Mouse (Mus musculus) spleen, postnatal 14 days (tissue): Measurements from ENCODE around the gene Olfr1062.
"Not testable (repeated sequence)": the region's sequence is repeated elsewhere in the genome, so short reads cannot be mapped to it uniquely, and the experiment has no call there.

Experiments used
- DNase-seq, 2 experiments: peaks; one replicate each; pipeline ENCODE4 v3.0.0; 2021 to 2022; ENCODE audit warnings: low spot score in 2 of 2

The Olfr1062 gene

DNA sequence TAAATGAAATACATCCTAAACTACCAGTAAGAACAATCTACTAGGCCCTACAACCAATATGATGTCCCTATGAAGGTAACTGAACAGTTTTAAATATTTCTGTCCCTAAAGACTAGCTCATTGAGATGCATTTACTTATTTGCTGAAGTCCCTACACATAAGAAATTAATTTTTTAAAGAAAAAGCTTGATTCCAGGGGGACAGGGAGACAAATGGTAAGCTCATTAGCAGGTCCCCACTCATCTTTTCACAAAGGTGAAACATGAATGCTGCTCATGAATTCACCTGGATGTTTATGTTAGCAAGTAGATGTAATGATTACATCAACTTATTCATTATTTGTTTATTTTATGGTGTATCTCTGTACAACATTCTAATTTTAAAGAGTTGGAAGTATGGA lies at the start of gene Olfr1062:
Olfr1062 (minus strand) TSS at position 101 of the 400 bp plus-strand sequence.
- not testable (repeated sequence) for DNase-seq

DNA sequence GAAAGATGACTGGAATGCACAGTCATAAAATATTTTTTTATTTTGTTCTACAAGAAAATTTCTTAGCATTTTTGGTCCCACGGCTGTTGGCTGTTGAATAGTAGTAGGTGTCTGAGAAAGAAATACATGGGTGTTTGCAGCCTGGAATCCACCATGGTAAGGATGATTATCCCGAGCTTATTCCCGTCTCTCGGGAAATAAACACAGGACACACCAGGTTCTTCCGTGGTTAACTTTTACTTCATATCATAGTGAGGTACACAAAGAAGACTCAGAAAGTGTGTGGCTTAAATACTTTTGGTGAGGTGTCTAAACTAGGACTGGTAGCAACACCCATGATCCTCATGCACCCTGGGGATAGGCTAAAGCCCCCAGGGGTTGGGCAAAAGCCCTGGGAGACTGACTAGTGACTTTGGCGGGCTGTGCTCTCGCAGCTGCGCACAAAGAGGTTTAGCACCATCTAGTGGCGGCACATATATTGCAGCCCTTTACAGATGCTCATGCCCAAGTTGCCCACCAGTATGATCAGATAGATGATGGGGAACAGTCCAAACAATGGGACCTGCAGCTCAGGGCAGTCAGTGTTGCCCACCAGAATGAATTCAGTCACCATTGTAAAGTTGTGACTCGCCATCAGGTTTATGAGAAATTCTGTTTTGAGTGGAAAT lies 38.0 kb upstream of the Olfr1062 start:
- DNase-seq: peak; percentile 2 to 8

DNA sequence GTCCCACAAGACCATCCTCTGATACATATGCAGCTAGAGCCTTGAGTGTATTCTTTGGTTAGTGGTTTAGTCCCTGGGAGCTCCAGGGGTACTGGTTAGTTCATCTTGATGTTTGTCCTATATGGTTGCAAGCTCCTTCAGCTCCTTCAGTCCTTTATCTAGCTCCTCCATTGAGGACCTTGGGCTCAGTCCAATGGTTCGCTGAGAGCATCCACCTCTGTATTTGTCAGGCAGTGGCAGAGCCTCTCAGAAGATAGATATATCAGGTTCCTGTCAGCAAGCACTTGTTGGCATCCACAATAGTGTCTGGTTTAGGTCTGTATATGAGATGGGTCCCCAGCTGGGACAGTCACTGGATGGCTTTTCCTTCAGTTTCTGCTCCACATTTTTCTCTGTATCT lies 33.9 kb upstream of the Olfr1062 start:
- DNase-seq: no peak

DNA sequence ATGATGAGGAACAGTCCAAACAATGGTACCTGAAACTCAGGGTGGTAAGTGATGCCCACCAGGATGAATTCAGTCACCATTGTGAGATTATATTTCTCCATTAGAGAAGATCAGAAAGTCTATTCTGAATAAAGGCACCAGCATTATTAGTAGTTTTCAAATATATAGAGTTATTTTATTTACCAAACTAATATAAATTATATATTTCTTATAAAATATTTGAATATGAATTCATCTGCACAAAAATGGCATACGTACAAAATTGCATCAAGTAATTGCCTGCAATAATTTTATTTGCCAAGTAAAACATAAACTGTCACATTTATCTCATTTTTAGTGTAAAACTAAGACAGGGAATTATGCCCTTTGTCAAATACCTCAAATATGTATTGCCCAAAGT lies 29.6 kb upstream of the Olfr1062 start, which contains the start of gene Olfr1066:
Olfr1066 (minus strand) TSS at position 101 of the 400 bp plus-strand sequence.
- no peak for DNase-seq

DNA sequence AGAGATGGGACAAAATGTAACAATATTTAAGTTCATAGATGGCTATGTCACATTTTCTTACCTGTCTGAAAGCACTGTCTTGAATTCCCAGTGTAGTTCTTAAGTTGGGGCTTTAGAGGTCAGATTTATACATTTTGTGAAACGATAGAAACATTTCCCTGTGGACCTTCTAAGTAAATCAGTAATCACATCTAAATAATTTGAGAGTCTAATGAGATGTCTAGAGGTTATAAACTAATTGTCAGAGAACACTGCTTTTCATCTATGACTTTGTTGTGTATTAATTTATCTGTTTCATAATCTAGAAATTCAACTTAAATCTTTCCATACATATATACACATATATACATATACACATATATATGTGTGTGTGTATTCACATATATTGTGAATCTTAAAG lies 23.9 kb upstream of the Olfr1062 start, which contains the start of gene Olfr1065:
Olfr1065 (minus strand) TSS at position 101 of the 400 bp plus-strand sequence.
- not testable (repeated sequence) for DNase-seq

DNA sequence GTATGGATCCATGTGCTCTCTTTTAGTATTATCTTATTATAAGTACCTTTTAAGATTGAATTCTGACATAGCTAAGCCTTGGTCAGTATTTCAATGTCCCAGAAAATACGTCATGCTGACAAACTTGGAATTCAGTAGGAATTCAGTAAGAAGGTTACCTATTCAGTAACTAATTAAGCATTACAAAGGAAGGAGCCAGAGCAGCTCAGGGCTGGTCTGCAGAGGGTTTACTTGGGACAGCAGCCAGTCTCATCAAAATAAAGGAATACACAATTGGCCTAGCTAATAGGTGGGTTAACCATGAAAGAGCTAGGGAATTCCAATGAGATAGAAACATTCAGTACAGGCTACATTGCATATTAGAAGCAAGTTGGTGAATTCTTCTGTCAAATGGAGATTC lies 15.6 kb upstream of the Olfr1062 start:
- not testable (repeated sequence) for DNase-seq

DNA sequence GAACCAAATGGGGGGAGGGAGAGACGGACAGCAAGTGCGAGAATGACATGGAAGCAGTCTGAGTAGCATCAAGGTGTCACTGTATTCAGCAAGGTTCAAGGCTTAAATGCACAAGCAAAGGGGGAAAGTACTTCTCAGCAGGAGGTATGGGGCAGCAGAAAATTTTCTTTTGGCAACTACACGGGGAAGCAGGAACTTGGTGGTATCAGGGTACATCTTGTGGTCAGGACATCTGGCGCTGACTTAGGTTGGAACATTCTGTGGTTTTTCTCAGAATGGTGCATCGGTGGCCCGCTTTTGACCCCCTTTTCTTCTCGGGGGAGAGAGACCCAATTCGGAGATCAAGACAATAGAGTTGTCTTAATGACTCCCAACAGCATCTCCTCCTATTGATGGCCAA lies 2.0 kb upstream of the Olfr1062 start:
- DNase-seq: not testable (repeated sequence)

DNA sequence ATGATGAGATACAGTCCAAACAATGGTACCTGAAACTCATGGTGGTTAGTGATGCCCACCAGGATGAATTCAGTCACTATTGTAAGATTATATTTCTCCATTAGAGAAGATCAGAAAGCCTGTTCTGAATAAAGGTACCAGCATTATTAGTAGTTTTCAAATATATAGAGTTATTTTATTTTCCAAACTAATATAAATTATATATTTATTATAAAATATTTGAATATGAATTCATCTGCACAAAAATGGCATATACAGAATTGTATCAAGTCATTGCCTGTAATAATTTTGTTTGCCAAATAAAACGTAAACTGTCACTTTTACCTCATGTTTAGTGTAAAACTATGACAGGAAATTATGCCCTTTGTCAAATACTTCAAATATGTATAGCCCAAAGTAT lies 12.6 kb downstream of the Olfr1062 start, which contains the start of gene Olfr1061:
Olfr1061 (minus strand) TSS at position 101 of the 400 bp plus-strand sequence.
- DNase-seq: no peak

DNA sequence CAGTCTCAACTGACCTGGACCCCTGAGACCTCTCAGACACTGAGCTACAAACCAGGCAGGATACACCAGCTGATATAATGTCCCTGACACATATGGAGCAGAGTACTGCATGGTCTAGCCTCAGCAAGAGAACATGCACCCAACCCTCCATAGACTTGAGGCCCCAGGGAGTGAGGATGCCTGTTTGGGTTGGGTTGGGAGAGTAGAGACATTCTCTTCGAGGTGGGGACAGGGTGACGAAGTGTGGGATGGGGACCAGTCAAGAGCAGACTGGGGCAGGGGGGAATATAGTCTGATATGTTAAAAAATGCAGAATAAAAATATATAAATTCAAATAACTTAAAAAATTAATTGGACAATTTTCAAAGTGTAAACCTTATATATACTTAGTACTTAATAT lies 31.4 kb downstream of the Olfr1062 start:
- DNase-seq: no peak

DNA sequence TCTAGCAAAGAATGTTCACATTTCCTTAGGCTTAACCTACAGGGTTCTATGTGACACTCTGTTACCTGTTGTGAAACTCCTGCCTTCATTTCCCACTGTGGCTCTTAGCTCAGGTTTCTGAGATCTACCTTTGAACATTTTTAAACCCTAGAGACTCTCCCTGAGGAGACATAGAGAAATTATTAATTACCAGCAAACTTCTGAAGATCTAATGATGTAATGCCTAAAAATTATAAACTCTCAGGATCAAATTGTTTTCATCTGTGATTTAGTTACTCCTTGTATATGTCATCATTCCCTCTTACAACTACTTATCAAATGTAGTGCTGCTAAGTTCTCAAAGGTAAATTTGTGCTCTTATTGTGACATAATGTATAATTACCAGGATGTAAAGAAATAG lies 38.1 kb downstream of the Olfr1062 start, which contains the start of gene Olfr1058:
Olfr1058 (minus strand) TSS at position 101 of the 400 bp plus-strand sequence.
- DNase-seq: not testable (repeated sequence)

DNA sequence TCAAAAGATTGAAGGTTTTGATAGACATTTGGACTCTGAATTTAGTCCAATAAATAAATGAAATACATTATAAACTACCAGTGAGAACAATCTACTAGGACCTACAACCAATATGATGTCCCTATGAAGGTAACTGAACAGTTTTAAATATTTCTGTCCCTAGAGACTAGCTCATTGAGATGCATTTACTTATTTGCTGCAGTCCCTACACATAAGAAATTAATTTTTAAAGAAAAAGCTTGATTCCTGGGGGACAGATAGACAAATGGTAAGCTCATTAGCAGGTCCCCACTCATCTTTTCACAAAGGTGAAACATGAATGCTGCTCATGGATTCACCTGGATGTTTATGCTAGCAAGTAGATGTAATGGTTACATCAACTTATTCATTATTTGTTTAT lies 48.3 kb downstream of the Olfr1062 start, which contains the start of gene Olfr1057:
Olfr1057 (minus strand) TSS at position 101 of the 400 bp plus-strand sequence.
- DNase-seq: no peak
